Mouse (Mus musculus) urinary bladder, postnatal 25 days (tissue): Measurements from ENCODE around the gene Pclo.
"Not testable (repeated sequence)": the region's sequence is repeated elsewhere in the genome, so short reads cannot be mapped to it uniquely, and the experiment has no call there.

Experiments used
- DNase-seq: peaks from one replicate; pipeline ENCODE4 v3.0.0; 2022; ENCODE audit warnings: low spot score

Pclo gene

DNA sequence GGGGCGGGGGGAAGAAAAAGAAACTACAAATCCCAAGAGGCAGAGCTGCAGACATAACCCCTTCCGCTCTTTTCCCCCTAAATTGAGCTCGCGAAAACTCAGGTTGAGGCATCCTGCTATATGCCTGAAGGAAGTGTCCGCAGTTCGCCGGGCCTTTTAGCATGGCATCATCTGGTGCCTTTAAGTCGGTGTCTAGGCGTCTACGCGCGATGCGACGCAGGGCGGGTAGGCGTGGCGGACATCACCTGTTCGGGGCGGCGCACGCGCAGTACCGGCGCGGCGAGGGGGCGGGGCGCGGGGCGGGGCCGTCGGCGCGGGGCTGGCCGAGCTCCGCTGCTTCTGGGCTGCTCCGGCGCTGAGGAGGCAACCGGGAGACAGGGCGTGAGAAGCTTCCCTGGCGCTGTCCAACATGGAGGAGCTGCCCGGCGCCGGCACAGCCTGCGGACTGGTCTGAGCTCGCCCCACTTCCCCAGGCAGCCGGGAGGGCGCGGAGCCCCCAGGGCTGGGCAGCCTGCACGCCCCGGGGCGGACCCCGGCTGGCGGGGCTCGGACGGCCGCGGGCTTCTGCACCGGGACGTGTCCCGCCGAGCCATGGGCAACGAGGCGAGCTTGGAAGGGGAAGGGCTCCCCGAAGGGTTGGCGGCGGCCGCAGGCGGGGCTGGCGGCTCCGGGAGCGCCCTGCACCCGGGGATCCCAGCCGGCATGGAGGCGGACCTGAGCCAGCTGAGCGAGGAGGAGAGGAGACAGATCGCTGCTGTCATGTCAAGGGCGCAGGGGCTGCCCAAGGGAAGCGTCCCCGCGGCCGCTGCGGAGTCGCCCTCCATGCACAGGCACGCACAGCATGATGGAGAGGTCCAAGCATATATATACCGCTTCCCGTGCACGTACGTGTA, at the start of gene Pclo:
Pclo (plus strand) TSS at position 288 of the 893 bp plus-strand sequence.
- DNase-seq = peak; percentile 62

DNA sequence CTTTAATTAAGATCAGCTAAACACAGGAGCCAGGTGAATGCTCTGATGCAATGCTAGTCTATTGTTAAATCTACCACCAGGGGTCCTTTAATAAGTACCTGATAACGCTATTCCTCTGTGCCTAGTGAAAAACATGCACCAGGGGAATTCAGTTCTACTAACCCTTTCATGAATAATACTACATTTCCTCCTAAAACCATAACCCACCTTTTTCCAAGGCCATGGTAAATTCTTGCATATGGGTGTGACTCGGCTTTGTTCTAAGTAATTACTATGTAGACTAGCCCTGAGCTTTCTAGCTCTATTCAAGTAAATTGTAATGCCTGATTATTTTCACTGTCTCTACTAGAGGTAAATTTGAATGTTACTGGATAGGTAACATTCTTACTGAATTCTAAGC, 20.3 kb upstream of the Pclo start:
- DNase-seq = not testable (repeated sequence)

DNA sequence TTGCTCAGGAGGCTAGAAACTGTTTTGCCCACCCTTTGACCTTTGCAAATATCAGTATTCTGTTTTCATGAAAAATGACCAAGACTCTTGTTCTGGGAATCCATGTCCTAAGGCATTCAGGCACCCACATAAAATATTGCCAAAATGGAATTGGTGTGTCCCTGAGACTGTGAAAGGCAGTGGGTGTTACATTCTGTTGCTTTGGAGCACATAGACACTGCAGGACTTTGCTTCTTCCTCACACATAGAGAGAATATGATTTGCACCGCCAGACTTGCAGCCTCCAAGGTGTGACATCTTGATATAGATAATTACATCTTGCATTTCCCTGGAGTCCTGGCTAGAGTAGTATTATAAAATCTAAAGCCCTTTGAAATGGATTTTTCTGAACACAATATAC, 6.2 kb upstream of the Pclo start:
- DNase-seq = no peak

DNA sequence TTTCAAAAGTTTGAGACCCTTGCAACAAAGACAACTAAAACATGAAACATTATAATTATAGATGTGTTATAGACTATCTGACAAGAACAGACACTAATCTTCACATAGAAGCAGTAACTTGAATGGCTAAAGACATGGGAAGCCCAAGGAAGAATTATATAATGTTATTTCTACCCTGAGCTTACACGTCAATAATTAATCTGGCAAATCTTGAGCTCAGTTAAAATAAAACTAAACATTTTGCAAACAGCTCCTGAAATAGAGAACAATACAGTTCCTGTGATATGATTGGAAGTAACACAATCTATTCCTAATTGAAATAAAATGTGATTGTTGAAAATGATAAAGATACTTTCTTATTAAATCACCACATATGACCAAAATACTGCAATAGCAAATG, 5.1 kb upstream of the Pclo start:
- DNase-seq = no peak

DNA sequence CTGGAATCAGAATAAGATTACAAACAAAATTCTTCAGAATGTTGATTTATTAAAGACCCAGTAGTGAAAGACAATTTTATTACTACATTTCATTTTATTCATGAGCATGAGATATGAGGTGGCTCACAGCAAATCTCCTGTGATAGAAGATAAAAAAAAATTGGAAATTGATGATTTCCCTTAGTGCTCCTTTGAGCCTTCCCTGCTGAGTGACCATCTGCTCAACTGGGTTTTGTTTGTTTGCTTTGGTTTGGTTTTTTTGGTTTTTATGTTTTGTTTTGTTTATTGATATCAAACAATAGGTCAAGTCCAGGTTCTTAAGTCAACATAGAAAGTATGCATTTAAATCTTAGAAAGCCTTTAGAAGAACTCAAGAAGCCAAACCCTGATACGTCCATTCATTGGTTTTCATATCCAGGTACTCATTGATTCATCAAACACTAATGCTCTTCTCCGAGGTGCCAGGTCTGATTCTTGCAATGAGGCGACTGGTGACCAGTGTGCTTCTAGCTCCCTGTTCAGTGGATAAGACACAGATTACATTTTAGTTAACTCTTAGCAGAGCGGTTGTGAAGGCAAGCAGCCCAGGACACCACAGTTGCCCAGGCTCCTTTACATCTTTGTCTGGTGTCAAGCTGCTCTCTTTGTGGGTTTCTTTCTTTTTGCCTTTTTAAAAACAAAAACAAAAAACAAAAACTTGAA, 3.6 kb downstream of the Pclo start:
- no peak for DNase-seq

DNA sequence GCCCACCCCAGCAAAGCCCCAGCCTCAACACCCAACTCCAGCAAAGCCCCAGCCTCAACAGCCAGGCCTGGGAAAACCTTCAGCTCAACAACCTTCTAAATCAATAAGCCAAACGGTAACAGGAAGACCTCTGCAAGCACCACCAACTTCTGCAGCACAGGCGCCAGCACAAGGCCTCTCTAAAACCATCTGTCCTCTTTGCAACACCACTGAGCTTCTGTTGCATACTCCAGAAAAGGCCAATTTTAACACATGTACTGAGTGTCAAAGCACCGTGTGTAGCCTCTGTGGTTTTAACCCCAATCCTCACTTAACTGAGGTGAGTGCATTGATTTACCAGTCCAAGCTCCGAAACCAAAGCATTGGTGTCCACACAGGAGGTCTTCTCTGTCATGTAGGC, 7.3 kb downstream of the Pclo start:
- no peak for DNase-seq

DNA sequence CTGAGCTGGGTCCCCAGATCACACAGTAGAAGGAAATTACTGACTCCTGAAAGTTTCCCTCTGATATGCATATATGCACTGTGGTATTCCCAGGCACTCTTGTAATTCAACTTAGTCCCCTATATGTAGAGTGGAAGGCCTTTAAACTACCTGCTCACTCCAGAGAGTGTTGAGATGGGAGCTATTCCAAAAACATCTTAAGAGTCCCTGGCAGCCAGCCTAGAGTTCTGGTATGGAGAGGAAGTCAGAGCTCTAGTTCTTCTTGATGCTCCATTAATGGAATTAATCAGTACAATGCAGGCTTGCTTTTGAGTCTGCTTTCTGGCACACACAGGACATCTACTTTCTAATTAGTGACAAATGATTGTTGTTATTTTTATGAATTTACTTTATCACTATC, 11.3 kb downstream of the Pclo start:
- no peak for DNase-seq

DNA sequence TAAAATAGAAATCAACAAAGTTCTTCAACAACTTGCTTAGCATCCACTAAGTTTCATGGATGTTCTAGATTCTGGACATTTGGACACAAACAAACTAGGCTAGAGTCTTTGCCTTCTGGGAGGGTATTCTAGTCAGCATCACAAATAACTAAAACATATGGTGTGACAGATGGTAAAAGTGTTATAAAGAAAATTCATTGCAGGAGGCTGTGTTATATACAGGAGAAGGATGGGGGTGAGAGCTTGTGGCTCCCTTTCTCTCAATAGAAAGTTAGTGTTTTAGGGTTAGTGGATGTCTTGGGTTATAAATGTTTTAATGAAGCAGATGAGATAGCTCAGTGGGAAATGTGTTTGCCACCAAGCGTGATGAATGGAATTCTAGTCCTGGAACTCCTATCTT, 13.1 kb downstream of the Pclo start:
- no peak for DNase-seq

DNA sequence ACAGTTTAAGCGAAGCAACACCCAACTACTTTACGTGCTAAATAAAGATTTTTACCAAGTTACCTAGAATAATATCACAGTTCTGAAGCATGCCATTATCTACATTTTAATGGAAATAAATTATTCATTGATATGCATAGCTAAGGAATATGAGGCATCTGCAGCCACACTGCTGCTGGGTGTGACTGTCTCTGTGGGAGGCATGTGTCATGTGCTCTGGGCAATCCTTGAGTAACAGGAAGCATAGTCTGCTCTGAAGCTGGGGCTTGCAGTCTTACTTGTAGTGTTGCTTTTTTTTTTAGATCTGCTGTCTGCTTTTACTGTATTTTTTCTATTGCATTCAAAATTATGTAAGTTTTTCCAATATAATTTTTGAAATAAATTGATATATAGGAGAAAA, 17.2 kb downstream of the Pclo start:
- no peak for DNase-seq

DNA sequence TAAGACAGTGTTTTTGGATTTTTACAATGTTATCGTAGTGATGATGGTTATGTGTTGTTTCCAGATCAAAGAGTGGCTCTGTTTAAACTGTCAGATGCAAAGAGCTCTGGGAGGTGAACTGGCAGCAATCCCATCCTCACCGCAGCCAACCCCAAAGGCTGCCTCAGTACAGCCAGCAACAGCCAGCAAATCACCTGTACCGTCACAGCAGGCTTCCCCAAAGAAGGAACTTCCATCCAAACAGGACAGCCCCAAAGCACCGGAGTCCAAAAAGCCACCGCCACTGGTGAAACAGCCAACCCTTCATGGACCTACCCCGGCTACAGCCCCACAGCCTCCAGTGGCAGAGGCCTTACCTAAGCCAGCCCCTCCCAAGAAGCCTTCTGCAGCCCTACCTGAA, 24.6 kb downstream of the Pclo start:
- DNase-seq = no peak

DNA sequence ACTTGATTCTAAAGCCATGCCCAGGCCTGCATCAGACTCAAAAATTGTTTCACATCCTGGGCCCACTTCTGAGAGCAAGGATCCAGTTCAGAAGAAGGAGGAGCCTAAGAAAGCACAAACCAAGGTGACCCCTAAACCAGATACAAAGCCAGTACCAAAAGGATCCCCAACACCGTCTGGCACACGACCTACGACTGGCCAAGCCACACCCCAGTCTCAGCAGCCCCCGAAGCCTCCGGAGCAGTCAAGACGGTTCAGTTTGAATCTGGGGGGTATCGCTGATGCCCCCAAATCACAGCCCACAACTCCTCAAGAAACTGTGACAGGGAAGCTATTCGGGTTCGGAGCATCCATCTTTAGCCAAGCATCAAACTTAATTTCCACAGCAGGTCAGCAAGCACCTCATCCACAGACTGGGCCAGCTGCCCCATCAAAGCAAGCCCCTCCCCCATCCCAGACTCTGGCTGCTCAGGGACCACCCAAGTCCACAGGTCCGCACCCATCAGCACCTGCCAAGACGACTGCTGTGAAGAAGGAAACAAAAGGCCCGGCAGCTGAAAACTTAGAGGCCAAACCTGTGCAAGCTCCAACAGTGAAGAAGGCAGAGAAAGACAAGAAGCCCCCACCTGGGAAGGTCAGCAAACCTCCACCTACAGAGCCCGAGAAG, 25.4 kb downstream of the Pclo start:
- DNase-seq = no peak

DNA sequence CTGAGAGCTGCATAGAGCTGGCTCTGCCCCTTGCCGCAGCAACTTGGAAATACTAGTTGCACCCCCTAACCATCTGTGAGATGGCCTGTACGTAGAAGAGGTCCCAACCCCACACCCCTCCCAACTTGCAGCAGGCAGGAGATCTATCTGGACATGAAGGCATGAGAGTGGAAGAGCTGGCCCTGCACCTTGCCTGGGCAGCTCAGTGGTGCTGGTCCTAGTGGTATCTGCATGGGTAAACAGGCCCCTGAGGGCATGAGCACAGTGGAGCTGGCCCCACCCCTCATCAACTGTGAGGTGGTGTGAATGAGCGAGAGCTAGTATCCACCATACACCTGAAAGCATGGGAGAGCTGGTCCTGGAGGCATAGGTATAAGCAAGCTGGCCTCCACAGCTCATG, 60.9 kb downstream of the Pclo start:
- DNase-seq = no peak

DNA sequence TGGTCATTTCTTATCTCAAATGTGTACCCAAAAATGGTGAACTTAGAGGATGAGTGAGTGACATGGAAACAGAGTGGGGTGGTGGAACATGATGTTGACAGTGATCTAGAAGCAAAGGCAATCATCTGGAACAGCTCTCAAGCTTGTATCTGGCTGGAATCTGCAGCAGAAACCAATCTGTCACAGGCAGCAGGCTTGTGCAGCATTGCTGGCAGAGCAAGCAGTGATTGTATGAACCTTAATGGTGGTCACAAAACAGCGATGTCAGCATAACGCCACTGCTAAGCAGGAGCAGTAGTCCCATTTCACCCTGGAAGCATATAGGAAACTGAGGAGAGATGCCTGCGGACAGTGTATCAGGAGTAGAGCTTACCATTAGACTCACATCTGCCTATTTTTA, 76.8 kb downstream of the Pclo start:
- DNase-seq = no peak

DNA sequence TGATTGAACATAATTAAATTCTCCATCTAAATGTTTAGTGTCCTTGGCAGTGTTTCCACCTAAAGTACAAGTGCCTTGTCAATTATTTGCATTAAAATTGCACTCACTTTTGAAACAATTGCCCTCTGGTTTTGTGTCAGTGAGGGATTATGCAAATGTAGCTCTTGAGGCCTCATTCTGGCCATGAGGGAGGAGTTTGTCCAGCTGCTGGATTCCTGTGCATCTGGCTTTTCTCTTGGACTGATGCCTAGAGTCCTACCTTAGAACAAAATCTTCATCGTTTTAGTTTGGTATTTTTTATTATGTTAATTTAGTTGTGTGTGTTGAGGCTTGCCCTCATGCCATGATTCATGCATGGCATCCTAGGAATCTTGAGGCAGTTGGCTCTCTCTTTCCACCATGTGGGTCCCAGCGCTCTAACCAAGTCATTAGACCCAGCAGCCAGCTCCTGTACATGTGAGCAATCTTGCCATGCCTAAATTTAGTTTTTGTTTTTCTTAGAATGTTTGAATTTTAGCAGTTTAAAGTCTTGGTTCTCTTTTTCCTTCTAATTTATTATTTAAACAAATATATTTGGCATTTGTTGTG, 80.8 kb downstream of the Pclo start:
- DNase-seq = no peak

DNA sequence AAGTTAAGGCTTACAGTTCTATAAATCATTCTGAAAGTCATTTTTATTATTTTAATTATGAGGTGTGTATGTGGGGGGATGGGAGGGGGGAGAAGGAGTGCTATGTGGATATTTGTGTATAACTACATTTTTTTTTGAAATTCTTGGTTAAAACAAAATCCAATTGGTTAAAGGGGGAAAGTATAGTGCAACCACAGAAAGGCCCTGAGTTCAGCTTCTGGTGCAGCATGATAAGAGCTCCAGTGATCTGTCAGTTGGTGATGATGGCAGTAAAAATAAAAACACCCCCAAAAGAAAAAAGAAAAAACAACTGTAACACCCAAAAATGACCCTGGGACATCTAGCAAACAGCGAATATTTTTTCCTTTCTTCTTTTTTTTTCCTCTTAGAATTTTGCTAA, 93.6 kb downstream of the Pclo start:
- no peak for DNase-seq

DNA sequence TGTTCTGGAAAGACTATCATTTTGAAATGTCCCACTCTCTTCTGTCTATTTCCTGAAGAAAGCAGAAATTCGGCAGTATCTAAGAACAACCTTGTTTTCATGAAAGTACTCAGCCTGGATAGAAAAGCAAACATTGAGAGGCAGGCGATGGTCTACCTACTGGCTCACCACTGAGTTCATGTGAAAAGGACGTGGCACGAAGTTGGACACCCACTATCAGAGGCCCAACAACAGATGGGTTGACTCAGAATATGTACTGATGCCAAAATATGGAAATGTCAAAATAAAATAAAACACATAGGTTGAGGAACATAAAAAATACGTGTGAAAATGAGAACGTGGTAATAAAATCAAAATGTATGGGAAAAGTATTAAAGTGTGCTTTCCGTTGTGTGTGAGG, 106.4 kb downstream of the Pclo start:
- no peak for DNase-seq

DNA sequence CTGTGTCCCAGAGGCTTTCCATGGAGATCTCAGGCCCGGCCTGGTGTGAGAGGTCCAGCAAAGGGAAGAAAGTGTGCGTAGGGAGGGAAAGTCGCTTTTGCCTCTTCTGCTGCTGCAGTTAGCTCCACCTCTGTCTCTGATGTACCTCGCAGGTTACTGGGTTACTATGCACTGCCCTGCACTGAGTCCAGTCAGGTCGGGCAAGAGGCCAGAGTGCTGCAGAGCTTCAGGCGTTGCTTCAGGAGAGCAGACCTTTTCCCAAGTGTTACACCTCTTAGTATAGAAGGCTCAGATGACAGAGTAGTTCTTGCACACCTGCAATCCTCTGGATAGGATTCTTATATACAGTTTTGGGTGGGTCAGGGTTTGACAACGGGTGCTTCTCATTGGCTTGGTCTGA, 108.6 kb downstream of the Pclo start:
- DNase-seq = no peak

DNA sequence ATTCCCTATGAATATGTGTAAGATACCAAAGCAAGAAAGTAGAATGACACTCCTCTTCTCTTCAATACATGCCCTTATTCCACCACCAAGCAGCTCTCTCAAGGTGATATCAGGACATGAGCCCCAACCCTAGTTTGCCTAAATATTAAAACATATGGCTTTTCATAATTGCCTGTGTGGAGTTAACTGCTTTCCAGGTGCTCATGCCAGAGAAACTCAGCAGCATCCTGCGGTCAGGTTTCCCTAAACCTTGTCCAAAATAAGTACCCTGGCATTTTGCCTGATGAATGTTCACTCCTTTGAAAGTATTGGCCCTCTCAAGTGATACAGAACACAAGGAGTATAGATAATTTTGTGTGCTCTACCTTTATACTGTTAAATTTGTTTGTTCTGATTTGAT, 126.5 kb downstream of the Pclo start:
- DNase-seq = no peak

DNA sequence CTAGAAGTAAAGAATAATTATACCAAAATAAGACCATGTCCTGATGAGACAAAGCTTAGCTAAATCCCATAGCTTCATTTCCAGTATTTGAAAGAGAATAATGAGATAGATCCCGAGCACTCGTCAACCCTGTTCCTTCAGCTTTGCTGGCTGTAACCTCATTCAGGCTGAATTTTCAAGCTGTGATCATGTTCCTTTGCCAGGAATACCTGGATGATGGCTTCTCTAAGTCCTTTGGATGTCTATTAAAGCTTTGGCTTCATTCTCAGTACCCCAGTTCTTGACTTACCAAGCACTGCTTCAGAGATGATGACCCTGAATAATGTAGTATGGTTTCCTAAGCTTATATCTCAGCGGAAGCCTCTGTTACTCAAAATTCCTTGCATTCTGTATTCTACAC, 131.1 kb downstream of the Pclo start:
- DNase-seq = no peak

DNA sequence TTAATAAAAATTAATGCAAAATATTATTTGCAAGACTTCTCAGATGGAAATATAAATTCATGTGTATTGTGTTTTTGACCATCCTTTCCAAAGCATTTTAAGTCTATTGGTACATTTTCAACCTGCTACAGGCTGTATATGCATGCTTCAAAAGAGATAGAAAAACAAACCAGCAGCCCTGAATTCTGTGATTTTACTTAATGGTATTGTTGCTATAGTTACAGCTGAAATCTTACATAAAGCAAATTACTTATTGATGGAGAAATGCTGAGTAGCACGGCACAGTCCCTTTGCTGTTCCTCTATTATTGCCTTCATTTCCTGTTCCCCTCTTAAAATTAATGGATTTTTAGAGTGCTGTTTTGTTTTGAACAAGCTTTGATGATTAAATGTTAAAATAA, 145.9 kb downstream of the Pclo start:
- no peak for DNase-seq

DNA sequence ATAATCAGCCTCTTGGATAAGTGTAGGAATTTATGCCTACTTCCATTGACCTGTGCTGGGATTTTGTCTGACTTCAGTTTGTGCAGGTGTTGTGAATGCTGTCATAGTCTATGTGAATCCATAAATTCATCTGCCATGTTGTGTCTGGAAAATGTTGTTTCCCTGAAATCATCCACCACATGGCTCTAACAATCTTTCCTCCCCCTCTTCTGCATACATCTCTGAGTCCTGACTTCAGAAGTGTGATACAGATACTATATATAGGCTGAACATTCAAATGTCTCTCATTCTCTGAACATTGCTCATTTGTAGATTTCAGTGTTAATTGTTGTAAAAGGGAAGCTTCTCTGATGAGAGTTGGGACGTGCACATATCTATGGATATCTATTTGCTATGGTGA, 147.5 kb downstream of the Pclo start:
- DNase-seq = no peak

DNA sequence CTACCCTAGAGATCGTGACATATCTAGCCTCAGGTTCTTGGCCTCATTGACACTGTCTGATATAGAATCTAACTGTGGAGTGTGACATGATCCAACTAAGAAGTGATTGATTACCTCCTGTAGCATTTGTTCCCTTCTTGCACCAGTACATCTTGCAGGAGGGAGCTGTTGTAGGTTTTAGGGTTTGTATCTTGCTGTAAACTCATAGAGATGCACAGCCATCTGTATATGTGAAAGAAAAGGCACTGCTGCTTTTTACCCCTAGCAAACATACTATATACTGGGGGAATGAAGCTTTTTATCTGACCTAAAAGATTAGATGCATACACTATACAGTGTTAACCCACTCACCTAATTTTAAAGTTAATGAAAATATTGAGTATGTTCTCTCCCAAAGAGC, 147.9 kb downstream of the Pclo start:
- no peak for DNase-seq

DNA sequence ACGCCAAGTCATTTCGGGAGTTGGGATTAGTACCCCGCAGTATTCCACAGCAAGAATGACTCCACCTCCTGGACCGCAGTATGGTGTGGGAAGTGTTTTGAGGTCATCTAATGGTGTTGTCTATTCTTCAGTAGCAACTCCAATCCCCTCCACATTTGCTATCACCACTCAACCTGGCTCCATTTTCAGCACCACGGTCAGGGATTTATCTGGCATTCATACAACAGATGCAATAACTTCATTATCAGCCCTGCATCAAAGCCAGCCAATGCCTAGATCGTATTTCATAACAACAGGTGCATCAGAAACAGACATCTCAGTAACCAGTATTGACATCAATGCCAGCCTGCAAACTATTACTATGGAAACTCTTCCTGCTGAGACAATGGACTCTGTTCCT, 165.7 kb downstream of the Pclo start:
- DNase-seq = no peak
